Mouse (Mus musculus) small intestine, adult 2 months (tissue): Measurements from ENCODE around the gene Dnmt3a.

Experiments used
- CTCF ChIP-seq: fragments of 200-500 bp; IDR thresholded peaks from 2 replicates; pipeline ENCODE4 v1.5.1; 2012; ENCODE audit warnings: low read depth, mild to moderate bottlenecking, control low read depth, inconsistent platforms, low read length, moderate library complexity, mixed read lengths; ENCODE audit not compliant: insufficient replicate concordance, insufficient read length; ENCODE audit errors: extremely low read depth
- POLR2A ChIP-seq: fragments of 200-500 bp; IDR thresholded peaks from 2 replicates; pipeline ENCODE4 v1.6.1; 2012; ENCODE audit warnings: low read depth, mild to moderate bottlenecking, control low read depth, inconsistent platforms, low read length, moderate library complexity

DNA sequence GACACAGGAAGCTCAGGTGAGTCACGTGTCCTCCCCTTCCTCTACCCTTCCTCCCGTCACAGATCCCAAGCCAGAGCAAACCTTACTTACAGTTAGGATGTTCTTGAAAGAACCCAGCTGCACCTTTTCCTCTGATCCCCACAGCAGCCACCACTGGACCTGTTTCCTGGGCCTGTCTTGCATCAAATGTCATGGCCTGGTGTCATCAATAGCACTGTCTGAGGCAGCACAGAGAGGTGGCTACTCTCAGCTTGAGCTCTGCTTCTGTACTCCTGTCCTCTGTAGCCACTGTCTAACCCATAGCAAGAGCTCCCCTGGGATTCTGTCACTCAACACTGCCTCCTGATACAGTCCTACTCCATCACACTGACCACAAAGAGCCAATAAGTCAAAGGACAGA lies 26.2 kb upstream of the Dnmt3a start:
- TF ChIP-seq CTCF (no peak), POLR2A (no peak)
